Mouse (Mus musculus): ENCODE data around the gene Gm17387. TPM values are rescaled to one million over a fixed set of nuclear protein-coding genes. Genes with fewer than 3 reads are reported as not detected.

The Gm17387 gene
- polyA plus RNA-seq, 1 experiment from 2014 or later = not detected

DNA sequence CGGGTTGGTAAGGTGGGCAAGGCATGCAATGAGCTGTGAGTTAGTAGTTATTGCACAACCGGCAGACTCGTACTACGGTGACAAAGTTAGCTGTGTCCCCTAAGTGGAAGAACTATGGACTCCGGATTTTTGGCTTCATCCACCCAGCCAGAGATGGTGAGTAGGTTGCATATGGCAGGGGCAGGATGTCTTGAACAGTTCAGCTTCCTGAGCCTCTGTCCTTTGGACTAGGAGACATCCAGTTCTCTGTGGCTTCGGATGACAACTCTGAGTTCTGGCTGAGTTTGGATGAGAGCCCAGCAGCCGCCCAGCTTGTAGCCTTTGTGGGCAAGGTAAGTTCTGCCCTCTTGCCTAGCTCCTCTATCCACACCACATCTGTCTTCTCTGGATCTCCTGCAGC, 35.6 kb downstream of the Gm17387 start:
- H3K9ac ChIP-seq (ENCODE audit: low read depth, low read length) = 0 out of 2 replicates have a peak overlapping the region, but pooled peaks have one; percentile 4
- WGBS = 71% methylated on average over 7 of the region's 7 CpGs
- H3K9me3 ChIP-seq (ENCODE audit: control insufficient read depth, low read length) = no peaks in the 10 kb centered on the region
- no peak overlapping the region for H3K4me2 ChIP-seq (ENCODE audit: low read depth, low read length)
- no peak overlapping the region for H3K4me3 ChIP-seq (ENCODE audit: low read length)
- no peaks in the 10 kb centered on the region for H3K36me3 ChIP-seq (ENCODE audit: control insufficient read depth, insufficient read depth, low read length)
- H3K27me3 ChIP-seq (replicated peaks; ENCODE audit: control insufficient read depth, insufficient read depth, low read length) = no peaks in the 10 kb centered on the region
- peak overlapping the region; percentile 15 for H3K27ac ChIP-seq (ENCODE audit: low read length)
- peaks cover 26% of the 10 kb centered on the region for H3K4me1 ChIP-seq (ENCODE audit: control insufficient read depth, insufficient read depth, low read length)
- ATAC-seq = no peak

- Histone ChIP-seq H3K27ac (ENCODE audit: low read length) (no peak overlapping the region), H3K4me3 (ENCODE audit: low read length) (no peak overlapping the region), H3K4me1 (ENCODE audit: control insufficient read depth, insufficient read depth, low read length) (peaks cover 17% of the 10 kb centered on the region), H3K4me2 (ENCODE audit: low read depth, low read length) (no peak overlapping the region), H3K9me3 (ENCODE audit: control insufficient read depth, low read length) (no peaks in the 10 kb centered on the region), H3K9ac (ENCODE audit: low read depth, low read length) (no peak overlapping the region), H3K36me3 (ENCODE audit: control insufficient read depth, insufficient read depth, low read length) (no peaks in the 10 kb centered on the region), H3K27me3 (replicated peaks; ENCODE audit: control insufficient read depth, insufficient read depth, low read length) (peaks cover 12% of the 10 kb centered on the region)
- no peak for ATAC-seq
- 76% methylated on average over 19 of the region's 19 CpGs for WGBS
Observed at GRCm38 (mm10) chr7:141068351-141068750, 39.4 kb downstream of the Gm17387 start.

GRCm38 (mm10) chr7:141070058-141070862, 41.3 kb downstream of the Gm17387 start:
- Histone ChIP-seq H3K4me2 (ENCODE audit: low read depth, low read length) (peak overlapping the region; percentile 74), H3K9ac (ENCODE audit: low read depth, low read length) (peak overlapping the region; percentile 51), H3K9me3 (ENCODE audit: control insufficient read depth, low read length) (no peaks in the 10 kb centered on the region), H3K27me3 (replicated peaks; ENCODE audit: control insufficient read depth, insufficient read depth, low read length) (peaks cover 12% of the 10 kb centered on the region), H3K4me3 (ENCODE audit: low read length) (peak overlapping the region; percentile 44), H3K4me1 (ENCODE audit: control insufficient read depth, insufficient read depth, low read length) (peaks cover 8% of the 10 kb centered on the region), H3K27ac (ENCODE audit: low read length) (no peak overlapping the region), H3K36me3 (ENCODE audit: control insufficient read depth, insufficient read depth, low read length) (no peaks in the 10 kb centered on the region)
- ATAC-seq = peak; percentile 53
- WGBS = 1% methylated on average over 51 of the region's 51 CpGs

DNA sequence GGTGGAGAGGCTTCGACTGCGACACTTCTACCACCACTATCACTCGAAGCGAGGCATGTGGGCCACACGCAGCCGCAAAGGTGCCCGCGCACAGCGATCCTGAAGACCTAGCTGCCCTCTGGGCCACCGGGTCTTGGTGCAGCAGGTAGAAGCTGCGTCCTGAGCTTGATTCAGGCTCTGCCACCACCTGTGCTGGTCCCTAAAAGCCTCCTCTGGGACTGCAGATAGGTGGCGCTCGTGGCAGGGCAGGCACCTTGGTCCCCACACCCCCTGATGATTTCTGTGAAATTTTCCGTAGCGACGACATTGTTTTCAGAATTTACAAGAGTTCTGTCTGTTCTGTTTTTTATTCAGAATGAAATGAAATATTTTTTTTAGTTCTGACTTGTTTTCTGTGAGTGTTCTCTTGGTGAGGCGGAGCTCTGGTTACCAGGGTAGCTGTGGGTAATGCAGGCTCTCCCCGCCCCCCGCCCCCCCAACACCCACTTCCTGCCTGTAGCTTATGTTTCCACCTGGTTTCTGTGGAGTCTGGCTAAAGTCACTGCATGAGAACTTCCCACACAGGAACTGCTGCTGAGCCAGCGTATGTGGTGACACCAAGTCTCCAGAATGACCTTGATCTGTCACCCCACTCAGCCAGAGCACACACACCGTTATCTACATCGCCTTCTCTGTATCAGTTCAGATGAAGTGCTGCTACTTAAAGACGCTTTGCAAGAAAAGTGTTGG, 43.2 kb downstream of the Gm17387 start:
- no peak overlapping the region for H3K4me3 ChIP-seq (ENCODE audit: low read length)
- H3K4me1 ChIP-seq (ENCODE audit: control insufficient read depth, insufficient read depth, low read length) = peaks cover 8% of the 10 kb centered on the region
- peaks cover 12% of the 10 kb centered on the region for H3K27me3 ChIP-seq (replicated peaks; ENCODE audit: control insufficient read depth, insufficient read depth, low read length)
- no peak overlapping the region for H3K4me2 ChIP-seq (ENCODE audit: low read depth, low read length)
- ATAC-seq = peak; percentile 26; the same call in 1 of the 2 replicates
- no peaks in the 10 kb centered on the region for H3K36me3 ChIP-seq (ENCODE audit: control insufficient read depth, insufficient read depth, low read length)
- H3K9me3 ChIP-seq (ENCODE audit: control insufficient read depth, low read length) = no peaks in the 10 kb centered on the region
- H3K9ac ChIP-seq (ENCODE audit: low read depth, low read length) = no peak overlapping the region
- 28% methylated on average over 23 of the region's 23 CpGs for WGBS
- no peak overlapping the region for H3K27ac ChIP-seq (ENCODE audit: low read length)

- ATAC-seq = no peak
Observed at GRCm38 (mm10) chr7:141073782-141074181, 44.9 kb downstream of the Gm17387 start.

GRCm38 (mm10) chr7:141077841-141078240, 48.9 kb downstream of the Gm17387 start, which contains the start of gene Pkp3:
Gene Pkp3 (plus strand): TSS chr7:141078218.
- Histone ChIP-seq H3K27me3 (replicated peaks; ENCODE audit: control insufficient read depth, insufficient read depth, low read length) (no peaks in the 10 kb centered on the region), H3K27ac (ENCODE audit: low read length) (0 out of 2 replicates have a peak within 1 kb of the TSS, but pooled peaks have one; percentile 75), H3K9ac (ENCODE audit: low read depth, low read length) (no peak within 1 kb of the TSS), H3K9me3 (ENCODE audit: control insufficient read depth, low read length) (no peaks in the 10 kb centered on the region), H3K4me2 (ENCODE audit: low read depth, low read length) (no peak within 1 kb of the TSS), H3K36me3 (ENCODE audit: control insufficient read depth, insufficient read depth, low read length) (no peaks in the 10 kb centered on the region), H3K4me3 (ENCODE audit: low read length) (no peak within 1 kb of the TSS), H3K4me1 (ENCODE audit: control insufficient read depth, insufficient read depth, low read length) (peaks cover 4% of the 10 kb centered on the region; the same call in 1 of the 2 replicates)
- 91% methylated on average over 15 of the region's 15 CpGs for WGBS
- no peak for ATAC-seq

More at GRCm38 (mm10) chr7:141073782-141074181, 44.9 kb downstream of the Gm17387 start:
- no peak overlapping the region for H3K27ac ChIP-seq (ENCODE audit: low read length)
- 84% methylated on average over 4 of the region's 4 CpGs for WGBS
- H3K9me3 ChIP-seq (ENCODE audit: control insufficient read depth, low read length) = no peaks in the 10 kb centered on the region
- peaks cover 12% of the 10 kb centered on the region for H3K27me3 ChIP-seq (replicated peaks; ENCODE audit: control insufficient read depth, insufficient read depth, low read length)
- no peak overlapping the region for H3K4me2 ChIP-seq (ENCODE audit: low read depth, low read length)
- H3K36me3 ChIP-seq (ENCODE audit: control insufficient read depth, insufficient read depth, low read length) = no peaks in the 10 kb centered on the region
- peaks cover 8% of the 10 kb centered on the region for H3K4me1 ChIP-seq (ENCODE audit: control insufficient read depth, insufficient read depth, low read length)
- H3K9ac ChIP-seq (ENCODE audit: low read depth, low read length) = no peak overlapping the region
- no peak overlapping the region for H3K4me3 ChIP-seq (ENCODE audit: low read length)

GRCm38 (mm10) chr7:141078876-141079275, 49.9 kb downstream of the Gm17387 start:
- Histone ChIP-seq H3K4me3 (ENCODE audit: low read length) (no peak overlapping the region), H3K27me3 (replicated peaks; ENCODE audit: control insufficient read depth, insufficient read depth, low read length) (no peaks in the 10 kb centered on the region), H3K9me3 (ENCODE audit: control insufficient read depth, low read length) (no peaks in the 10 kb centered on the region), H3K36me3 (ENCODE audit: control insufficient read depth, insufficient read depth, low read length) (no peaks in the 10 kb centered on the region), H3K27ac (ENCODE audit: low read length) (peak overlapping the region; percentile 75; the same call in 1 of the 2 replicates), H3K9ac (ENCODE audit: low read depth, low read length) (no peak overlapping the region), H3K4me1 (ENCODE audit: control insufficient read depth, insufficient read depth, low read length) (peaks cover 4% of the 10 kb centered on the region; the same call in 1 of the 2 replicates), H3K4me2 (ENCODE audit: low read depth, low read length) (no peak overlapping the region; the same call in 1 of the 2 replicates)
- ATAC-seq = 0 out of 2 replicates have a peak, but pooled peaks have one; percentile 0
- WGBS = 81% methylated on average over 4 of the region's 4 CpGs

Measured in intestine, embryonic 16.5 days (tissue).